In genomic region chr9:104142805-104143204, GRCm38 (mm10) we compare ENCODE assay signal across 26 mouse cellular contexts. TPM values are rescaled to one million over a fixed set of nuclear protein-coding genes. Genes with fewer than 3 reads are reported as not detected.
"Had no signal": no experiment of that assay in that cellular context is flagged by ENCODE, and none has a peak within 500 bp of the region (broad histone marks: within the 10 kb centered on the region; RNA-seq: fewer than 3 reads in every experiment).

No protein-coding gene starts in this region.

- H3K9me3 ChIP-seq: hindbrain, embryonic 10.5 days; hindbrain, embryonic 12.5 days; intestine, embryonic 15.5 days; limb, embryonic 10.5 days; limb, embryonic 12.5 days; liver, embryonic 12.5 days had no signal

- H3K36me3 ChIP-seq: hindbrain, embryonic 10.5 days; hindbrain, embryonic 12.5 days; intestine, embryonic 15.5 days; limb, embryonic 10.5 days; limb, embryonic 12.5 days; liver, embryonic 12.5 days had no signal

- H3K4me3 ChIP-seq: gastrocnemius, adult 2 months; hindbrain, embryonic 10.5 days; hindbrain, embryonic 12.5 days; intestine, embryonic 15.5 days; layer of hippocampus, adult 2 months; left cerebral cortex, adult 2 months; limb, embryonic 10.5 days; limb, embryonic 12.5 days; liver, embryonic 12.5 days had no signal

- ATAC-seq: forebrain, embryonic 16.5 days; hindbrain, embryonic 16.5 days; inflammation-experienced regulatory T-cells, adult 6 months; intestine, embryonic 15.5 days; liver, embryonic 12.5 days; liver, postnatal 0 days had no signal

- H3K27me3 ChIP-seq: hindbrain, embryonic 12.5 days; intestine, embryonic 15.5 days; limb, embryonic 12.5 days; liver, embryonic 12.5 days had no signal

- H3K4me2 ChIP-seq: hindbrain, embryonic 12.5 days; hindbrain, embryonic 14.5 days; intestine, embryonic 15.5 days; limb, embryonic 12.5 days; liver, embryonic 12.5 days had no signal

- DNase-seq: gastrocnemius, adult 2 months; gastrocnemius, postnatal 10 days; gastrocnemius, postnatal 25 days; heart, postnatal 14 days; heart, postnatal 4 days; kidney, adult 18-20 months; kidney, adult 8-10 months; kidney, postnatal 10 days; kidney, postnatal 25 days; kidney, postnatal 4 days; liver, postnatal 0 days; lung, adult 2 months had no signal

- H3K9ac ChIP-seq: hindbrain, embryonic 12.5 days; hindbrain, embryonic 14.5 days; intestine, embryonic 15.5 days; limb, embryonic 12.5 days; liver, embryonic 12.5 days; liver, embryonic 14.5 days; liver, postnatal 0 days had no signal

- H3K4me1 ChIP-seq: hindbrain, embryonic 10.5 days; hindbrain, embryonic 12.5 days; intestine, embryonic 15.5 days; limb, embryonic 10.5 days; limb, embryonic 12.5 days; liver, embryonic 12.5 days had no signal

- H3K27ac ChIP-seq: gastrocnemius, adult 2 months; hindbrain, embryonic 10.5 days; hindbrain, embryonic 12.5 days; hindbrain, embryonic 14.5 days; intestine, embryonic 15.5 days; layer of hippocampus, adult 2 months; left cerebral cortex, adult 2 months; limb, embryonic 10.5 days; limb, embryonic 12.5 days; liver, embryonic 12.5 days; liver, embryonic 14.5 days had no signal

RNA-seq across cellular contexts. Expression of gene Ackr4, which starts 16.1 kb away (rescaled TPM):
- total RNA-seq: granulocyte monocyte progenitor cell, adult 5-6 weeks had no signal
